Mouse (Mus musculus): ENCODE measurements at regions not wholly inside any gene's neighbourhood (a gene's known extent, or its start where the extent isn't known, plus 50 kb on each side); places are given as distances from the start of the nearest gene placed in this dataset.

GRCm38 (mm10) chr1:121226466-121227232 lies 105.7 kb downstream of the Insig2 start:
- no peak for TF ChIP-seq POLR2A (IDR thresholded peaks at IDR 0.05; ENCODE audit: borderline replicate concordance, insufficient read depth, low read length)
- no peak for TF ChIP-seq CTCF (IDR thresholded peaks at IDR 0.05; ENCODE audit: borderline replicate concordance, insufficient read depth, low read depth, low read length)

All from cerebellum, adult 2 months (tissue).